Mouse (Mus musculus): ENCODE measurements around the gene G2e3.

The G2e3 gene

GRCm38 (mm10) chr12:51347988-51348697, at the start of gene G2e3:
Gene G2e3, plus strand, starts transcription at chr12:51348061.
- DNase-seq (ENCODE audit: low spot score in 2 of 2) = peak; percentile 85 to 86

DNA sequence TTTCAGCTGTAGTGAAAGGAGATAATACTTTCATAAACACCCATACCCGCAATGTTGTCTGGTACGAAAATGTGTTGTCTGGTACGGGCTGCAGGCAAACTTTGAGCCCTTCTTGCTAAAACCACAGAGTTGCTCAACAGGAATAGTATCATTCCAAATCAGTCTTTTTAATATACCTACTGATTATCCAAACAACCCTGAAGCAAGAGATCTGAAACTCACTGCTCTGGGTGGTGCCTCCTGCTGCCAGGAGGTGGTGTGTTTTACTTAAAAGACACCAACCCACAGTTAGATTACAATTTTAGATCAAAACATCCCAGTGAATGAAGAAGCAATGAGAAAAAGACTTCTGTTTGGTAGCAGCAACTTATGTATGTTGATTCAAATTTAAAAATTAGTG, 24.3 kb upstream of the G2e3 start:
- DNase-seq (ENCODE audit: low spot score in 2 of 2) = no peak

GRCm38 (mm10) chr12:51326819-51327218, 21.0 kb upstream of the G2e3 start:
- no peak for DNase-seq (ENCODE audit: low spot score in 2 of 2)

GRCm38 (mm10) chr12:51337014-51337413, 10.8 kb upstream of the G2e3 start:
- no peak for DNase-seq (ENCODE audit: low spot score in 2 of 2)

GRCm38 (mm10) chr12:51346121-51346520, 1.7 kb upstream of the G2e3 start:
- no peak for DNase-seq (ENCODE audit: low spot score in 2 of 2)

GRCm38 (mm10) chr12:51348698-51348998, 787 bp downstream of the G2e3 start:
- no peak for DNase-seq (ENCODE audit: low spot score in 2 of 2)

GRCm38 (mm10) chr12:51355296-51355695, 7.4 kb downstream of the G2e3 start:
- no peak for DNase-seq (ENCODE audit: low spot score in 2 of 2)

- DNase-seq (ENCODE audit: low spot score in 2 of 2) = no peak
Observed at GRCm38 (mm10) chr12:51361294-51361693, 13.4 kb downstream of the G2e3 start.

DNA sequence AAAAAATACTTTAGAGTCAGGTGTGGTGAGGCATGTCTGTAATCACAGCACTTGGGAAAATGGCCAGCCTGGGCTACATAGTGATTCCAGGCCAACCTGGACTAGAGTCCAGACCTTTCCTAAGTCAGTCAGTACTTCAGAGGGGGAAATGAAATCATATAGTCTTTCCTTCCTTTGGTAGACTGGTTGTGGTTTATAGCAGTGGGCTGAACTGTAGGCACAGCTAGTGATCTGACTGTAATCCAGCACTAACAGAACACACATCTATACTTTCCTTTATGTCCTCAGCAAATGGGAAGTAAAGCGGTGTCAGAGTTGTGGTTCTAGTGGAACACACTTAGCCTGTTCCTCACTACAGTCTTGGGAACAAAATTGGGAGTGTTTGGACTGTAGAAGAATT, 15.0 kb downstream of the G2e3 start:
- no peak for DNase-seq (ENCODE audit: low spot score in 2 of 2)

DNA sequence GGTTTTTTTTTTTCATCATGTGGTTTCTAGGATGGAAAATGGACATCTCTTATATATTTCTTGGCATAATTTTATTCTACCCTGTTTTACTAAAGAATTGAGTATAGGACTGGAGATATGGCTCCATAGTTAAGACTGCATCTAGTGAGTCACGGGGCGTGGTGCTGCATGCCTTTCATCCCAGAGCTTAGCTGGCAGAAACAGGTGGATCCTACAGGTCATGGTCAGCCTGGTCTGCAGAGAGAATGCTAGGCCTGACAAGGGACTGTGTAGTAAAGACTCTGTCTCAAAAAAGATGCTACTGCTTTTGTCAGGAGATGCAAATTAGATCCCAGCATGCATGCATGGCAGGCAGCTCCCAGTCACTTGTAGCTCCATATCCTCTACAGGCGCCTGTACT, 20.6 kb downstream of the G2e3 start:
- DNase-seq (ENCODE audit: low spot score in 2 of 2) = no peak

DNA sequence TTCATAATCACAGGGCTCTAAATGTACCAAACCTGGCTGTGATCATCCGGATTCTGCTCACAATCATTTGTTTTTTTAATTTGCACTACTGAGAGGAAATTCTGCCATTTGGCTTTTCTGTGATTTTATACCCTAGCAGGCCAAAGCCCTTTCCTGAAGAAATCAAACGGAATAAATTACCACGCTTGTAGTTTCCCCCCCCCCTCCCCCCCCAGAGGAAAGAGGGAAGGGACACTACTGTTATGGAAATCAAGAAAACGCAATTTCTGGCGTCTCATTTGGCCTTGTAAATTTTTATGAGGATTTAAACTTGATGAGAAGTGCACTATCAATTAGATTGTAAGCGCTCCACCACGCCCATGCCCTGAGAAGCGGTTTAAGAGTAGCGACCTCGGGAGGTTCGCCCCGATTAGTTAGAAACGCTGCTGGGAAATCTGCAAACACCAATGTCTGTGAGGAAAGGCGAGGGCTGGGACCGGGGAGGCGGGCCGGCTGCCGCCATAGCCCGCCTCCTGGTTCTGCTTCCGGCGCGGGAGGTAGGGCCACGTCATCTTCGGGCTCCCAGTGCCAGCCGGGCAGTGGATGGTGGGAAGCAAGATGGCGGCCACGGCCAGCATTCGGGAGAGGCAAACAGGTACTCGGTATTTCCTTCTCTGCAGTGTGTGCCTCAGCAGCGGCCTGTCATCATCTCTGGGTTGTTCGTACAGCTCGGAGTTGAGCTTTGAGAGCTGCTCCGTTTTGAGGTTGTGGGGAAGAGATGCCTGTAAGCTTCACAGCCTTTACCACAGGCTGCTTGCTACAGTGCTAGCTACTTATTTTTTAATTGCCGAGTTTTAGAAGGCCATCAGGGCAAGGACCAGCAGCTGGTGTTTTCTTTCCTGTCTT, 29.4 kb downstream of the G2e3 start, which contains the start of gene Scfd1:
Gene Scfd1, plus strand, starts transcription at position 508 of the 885 bp plus-strand sequence.
- DNase-seq (ENCODE audit: low spot score in 2 of 2) = peak; percentile 92

GRCm38 (mm10) chr12:51377888-51378190, 30.0 kb downstream of the G2e3 start:
- DNase-seq (ENCODE audit: low spot score in 2 of 2) = no peak

DNA sequence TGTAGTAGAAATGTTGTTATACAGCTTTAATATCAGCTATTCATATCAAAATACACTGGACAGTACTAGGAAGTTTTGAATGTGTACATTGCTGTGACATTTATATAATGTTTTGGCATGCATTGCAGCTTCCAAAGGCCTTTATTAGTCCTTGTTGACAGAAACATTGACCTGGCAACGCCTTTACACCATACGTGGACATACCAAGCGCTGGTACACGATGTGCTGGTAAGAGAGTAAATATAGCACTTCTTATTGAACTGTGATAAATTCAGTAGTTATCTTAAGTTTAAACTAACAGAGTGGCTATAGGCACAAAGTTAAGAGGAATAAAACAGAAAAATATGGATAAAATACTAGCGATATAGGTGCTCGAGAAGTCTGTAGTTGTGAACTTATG, 52.0 kb downstream of the G2e3 start:
- DNase-seq (ENCODE audit: low spot score in 2 of 2) = no peak

- no peak for DNase-seq (ENCODE audit: low spot score in 2 of 2)
Observed at GRCm38 (mm10) chr12:51402060-51402698, 54.3 kb downstream of the G2e3 start.

GRCm38 (mm10) chr12:51403987-51404586, 56.2 kb downstream of the G2e3 start:
- DNase-seq (ENCODE audit: low spot score in 2 of 2) = no peak

GRCm38 (mm10) chr12:51411362-51411761, 63.5 kb downstream of the G2e3 start:
- no peak for DNase-seq (ENCODE audit: low spot score in 2 of 2)

All from spleen, postnatal 36 days (tissue).